Mouse (Mus musculus): Measurements from ENCODE around the gene Cdk19.

The Cdk19 gene

GRCm38 (mm10) chr10:40443806-40444357 lies 104.5 kb downstream of the Cdk19 start:
- DNase-seq (ENCODE audit: low spot score), result no peak

GRCm38 (mm10) chr10:40444586-40444985 lies 105.2 kb downstream of the Cdk19 start:
- DNase-seq (ENCODE audit: low spot score), result no peak

- no peak for DNase-seq (ENCODE audit: low spot score)
These were observed 106.8 kb downstream of the Cdk19 start for GRCm38 (mm10) chr10:40446088-40446604.

GRCm38 (mm10) chr10:40446630-40447029 lies 107.3 kb downstream of the Cdk19 start:
- no peak for DNase-seq (ENCODE audit: low spot score)

- DNase-seq (ENCODE audit: low spot score), result no peak
These were observed 107.9 kb downstream of the Cdk19 start for GRCm38 (mm10) chr10:40447295-40447694.

GRCm38 (mm10) chr10:40447921-40448320 lies 108.6 kb downstream of the Cdk19 start:
- DNase-seq (ENCODE audit: low spot score), result no peak

GRCm38 (mm10) chr10:40448444-40448843 lies 109.1 kb downstream of the Cdk19 start:
- no peak for DNase-seq (ENCODE audit: low spot score)

GRCm38 (mm10) chr10:40449571-40449970 lies 110.2 kb downstream of the Cdk19 start:
- no peak for DNase-seq (ENCODE audit: low spot score)

GRCm38 (mm10) chr10:40450171-40450570 lies 110.8 kb downstream of the Cdk19 start:
- no peak for DNase-seq (ENCODE audit: low spot score)

GRCm38 (mm10) chr10:40457116-40457515 lies 117.8 kb downstream of the Cdk19 start:
- DNase-seq (ENCODE audit: low spot score), result no peak

- DNase-seq (ENCODE audit: low spot score), result no peak
These were observed 119.8 kb downstream of the Cdk19 start for GRCm38 (mm10) chr10:40459141-40459540.

GRCm38 (mm10) chr10:40461362-40461761 lies 122.0 kb downstream of the Cdk19 start:
- no peak for DNase-seq (ENCODE audit: low spot score)

- no peak for DNase-seq (ENCODE audit: low spot score)
These were observed 122.9 kb downstream of the Cdk19 start for GRCm38 (mm10) chr10:40462257-40462656.

- DNase-seq (ENCODE audit: low spot score), result no peak
These were observed 128.0 kb downstream of the Cdk19 start for GRCm38 (mm10) chr10:40467174-40467911.

GRCm38 (mm10) chr10:40467912-40468254 lies 128.5 kb downstream of the Cdk19 start:
- no peak for DNase-seq (ENCODE audit: low spot score)

- DNase-seq (ENCODE audit: low spot score), result no peak
These were observed 129.8 kb downstream of the Cdk19 start for GRCm38 (mm10) chr10:40469145-40469544.

- DNase-seq (ENCODE audit: low spot score), result no peak
These were observed 137.3 kb downstream of the Cdk19 start for GRCm38 (mm10) chr10:40476535-40477285.

GRCm38 (mm10) chr10:40477426-40478075 lies 138.2 kb downstream of the Cdk19 start:
- no peak for DNase-seq (ENCODE audit: low spot score)

- DNase-seq (ENCODE audit: low spot score), result no peak
These were observed 139.3 kb downstream of the Cdk19 start for GRCm38 (mm10) chr10:40478626-40479025.

- DNase-seq (ENCODE audit: low spot score), result no peak
These were observed 139.9 kb downstream of the Cdk19 start for GRCm38 (mm10) chr10:40479216-40479615.

- no peak for DNase-seq (ENCODE audit: low spot score)
These were observed 140.3 kb downstream of the Cdk19 start for GRCm38 (mm10) chr10:40479621-40480193.

- no peak for DNase-seq (ENCODE audit: low spot score)
These were observed 142.2 kb downstream of the Cdk19 start for GRCm38 (mm10) chr10:40481534-40481933.

Data from left cerebral cortex, adult 11 months (tissue).